ENCODE assay signal across 8 mouse cellular contexts in the genomic region with DNA sequence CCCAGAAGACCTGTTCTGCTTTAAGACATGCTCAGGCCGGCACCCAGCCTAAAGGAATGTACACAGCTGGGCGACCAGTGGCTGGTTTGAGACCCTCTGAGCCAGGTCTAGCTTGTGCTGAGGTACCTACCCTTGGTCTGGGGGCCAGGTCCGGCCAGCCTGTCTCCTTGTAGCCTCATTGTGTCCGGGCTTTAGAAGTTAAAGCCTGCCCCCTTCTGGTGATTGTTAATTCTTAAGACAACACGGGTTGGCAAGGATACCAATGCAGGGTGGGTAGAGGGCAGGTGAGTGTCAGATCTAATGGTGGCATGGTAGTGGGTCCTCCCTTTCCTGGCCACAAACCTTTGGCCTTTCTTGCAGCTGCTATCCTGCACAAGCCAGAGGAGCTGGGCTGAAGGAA.
DNase-seq lines count a peak whose midpoint lies in the region; ATAC-seq and TF ChIP-seq lines count a peak whose summit lies in the region.

No protein-coding gene starts in this region.

- no peak overlapping the region for H3K9ac ChIP-seq in liver, postnatal 0 days (replicated peaks)
- H3K9ac ChIP-seq in kidney, embryonic 15.5 days: no peak overlapping the region

- DNase-seq in liver, postnatal 0 days: no peak
- DNase-seq in liver: no peak
- peak; percentile 47 to 49 for DNase-seq in cerebellum, adult 2 months
- peak; percentile 72 for DNase-seq in forelimb bud, embryonic 11.5 days (ENCODE audit: low read depth, low spot score)
- DNase-seq in lung, postnatal 14 days: peak; percentile 40
- DNase-seq in skeletal muscle tissue, adult 2 months (ENCODE audit: low read depth, low spot score): peak; percentile 15
- DNase-seq in gastrocnemius, postnatal 14 days: no peak

- H3K4me3 ChIP-seq in liver, postnatal 0 days (ENCODE audit: low read depth, low read length): no peak overlapping the region
- H3K4me3 ChIP-seq in cerebellum, adult 2 months (replicated peaks; ENCODE audit: insufficient read depth, low read depth, low read length): no peak overlapping the region
- H3K4me3 ChIP-seq in kidney, embryonic 15.5 days (replicated peaks): no peak overlapping the region

- intact Hi-C loops in gastrocnemius, postnatal 14 days (cut with DNase I; ENCODE audit: low total_unique reads): loop anchor here (10.0 kb wide), 1 partner anchor 429 kb away; no protein-coding TSS in a partner anchor

- TF ChIP-seq CTCF in liver, postnatal 0 days (IDR thresholded peaks at IDR 0.05; ENCODE audit: low read depth): peak; percentile 60
- peak; percentile 65 for TF ChIP-seq CTCF in cerebellum, adult 2 months (IDR thresholded peaks at IDR 0.05; ENCODE audit: borderline replicate concordance, insufficient read depth, low read depth, low read length)

- no peak for TF ChIP-seq POLR2A in cerebellum, adult 2 months (IDR thresholded peaks at IDR 0.05; ENCODE audit: borderline replicate concordance, insufficient read depth, low read length)

- no peaks in the 10 kb centered on the region for H3K27me3 ChIP-seq in liver, postnatal 0 days (ENCODE audit: insufficient read depth, low read length)
- H3K27me3 ChIP-seq in cerebellum, adult 2 months (ENCODE audit: control insufficient read depth, insufficient read depth, low read length): no peaks in the 10 kb centered on the region
- H3K27me3 ChIP-seq in kidney, embryonic 15.5 days: no peaks in the 10 kb centered on the region

- no peaks in the 10 kb centered on the region for H3K36me3 ChIP-seq in liver, postnatal 0 days (replicated peaks; ENCODE audit: insufficient read depth, low read length)
- no peaks in the 10 kb centered on the region for H3K36me3 ChIP-seq in kidney, embryonic 15.5 days

- no peaks in the 10 kb centered on the region for H3K4me1 ChIP-seq in liver, postnatal 0 days (ENCODE audit: insufficient read depth)
- no peaks in the 10 kb centered on the region for H3K4me1 ChIP-seq in cerebellum, adult 2 months (ENCODE audit: control insufficient read depth, insufficient read depth, low read length)
- peaks cover 6% of the 10 kb centered on the region; the same call in 1 of the 2 replicates for H3K4me1 ChIP-seq in kidney, embryonic 15.5 days

- H3K27ac ChIP-seq in liver, postnatal 0 days (ENCODE audit: low read depth): no peak overlapping the region
- no peak overlapping the region for H3K27ac ChIP-seq in cerebellum, adult 2 months (ENCODE audit: insufficient read depth, low read length)
- no peak overlapping the region for H3K27ac ChIP-seq in kidney, embryonic 15.5 days

- WGBS in liver, postnatal 0 days (ENCODE audit: insufficient replicate concordance): 20% methylated on average over 5 of the region's 5 CpGs
- 19% methylated on average over 5 of the region's 5 CpGs for WGBS in cerebellum, adult 2 months
- WGBS in kidney, embryonic 15.5 days: 15% methylated on average over 5 of the region's 5 CpGs

- TF ChIP-seq EP300 in liver, postnatal 0 days (IDR thresholded peaks at IDR 0.05; ENCODE audit: low read depth): no peak

- no peaks in the 10 kb centered on the region for H3K9me3 ChIP-seq in liver, postnatal 0 days (ENCODE audit: low read length)
- peaks cover 3% of the 10 kb centered on the region for H3K9me3 ChIP-seq in kidney, embryonic 15.5 days (replicated peaks)

- H3K4me2 ChIP-seq in liver, postnatal 0 days (ENCODE audit: low read depth, low read length): no peak overlapping the region
- H3K4me2 ChIP-seq in kidney, embryonic 15.5 days: no peak overlapping the region

- ATAC-seq in liver, postnatal 0 days: no peak
- peak; percentile 66; the same call in 1 of the 2 replicates for ATAC-seq in kidney, embryonic 15.5 days (replicated peaks; ENCODE audit: low FRiP score)

Comparison
In these comparisons a context has a peak if more than half of its experiments do, and no peak if none do; other contexts are left out.
1. DNase-seq: peak in cerebellum, adult 2 months (2 of 2), forelimb bud, embryonic 11.5 days (single experiment), lung, postnatal 14 days (single experiment) and skeletal muscle tissue, adult 2 months (single experiment); none in liver, postnatal 0 days (single experiment), liver (single experiment) and gastrocnemius, postnatal 14 days (single experiment).